Mouse (Mus musculus) lung, adult 2 months (tissue): Measurements from ENCODE around the gene Cadm4.

Experiments used
- CTCF ChIP-seq: fragments of 200-500 bp; IDR thresholded peaks from 2 replicates; pipeline ENCODE4 v1.5.1; 2011; ENCODE audit warnings: mild to moderate bottlenecking, low read length, control low read depth; ENCODE audit not compliant: insufficient read depth
- POLR2A ChIP-seq: fragments of 200-500 bp; IDR thresholded peaks from 2 replicates; pipeline ENCODE4 v1.6.1; 2011; ENCODE audit warnings: low read depth, mild to moderate bottlenecking, control low read depth, low read length, borderline replicate concordance; ENCODE audit errors: extremely low read depth

GRCm38 (mm10) chr7:24472937-24473336, 8.9 kb upstream of the Cadm4 start:
- no peak for TF ChIP-seq POLR2A
- TF ChIP-seq CTCF, result peak; percentile 66
